Mouse (Mus musculus) frontal cortex, postnatal 25 days (tissue): ENCODE data around the gene Gm28363.
"Not testable (repeated sequence)": the region's sequence is repeated elsewhere in the genome, so short reads cannot be mapped to it uniquely, and the experiment has no call there.

Experiments
- DNase-seq, 2 experiments: peaks; one replicate each; pipeline ENCODE4 v3.0.0; 2022; ENCODE audit warnings: low spot score in 2 of 2

Gm28363 gene

DNA sequence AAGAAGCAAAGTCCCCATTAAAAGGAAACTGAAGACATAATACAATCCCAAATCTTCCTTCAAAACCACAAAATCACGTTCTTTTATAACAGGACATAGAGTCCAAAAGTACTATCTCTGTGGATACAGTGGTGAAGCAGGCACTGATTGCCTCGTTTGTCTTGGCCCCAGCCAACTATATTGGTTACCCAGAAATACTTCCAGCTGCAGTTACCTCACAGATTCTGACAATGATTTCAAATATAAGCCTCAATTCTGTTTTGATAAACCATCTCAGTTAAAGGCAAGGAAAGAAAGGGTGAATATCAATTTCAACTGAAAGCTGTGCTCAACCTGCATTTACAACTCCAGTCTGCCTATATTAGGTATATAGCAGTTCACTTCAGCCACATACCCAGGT, at the start of gene Gm28363:
Gm28363 (plus strand) TSS at position 301 of the 400 bp plus-strand sequence.
- DNase-seq, result not testable (repeated sequence)

DNA sequence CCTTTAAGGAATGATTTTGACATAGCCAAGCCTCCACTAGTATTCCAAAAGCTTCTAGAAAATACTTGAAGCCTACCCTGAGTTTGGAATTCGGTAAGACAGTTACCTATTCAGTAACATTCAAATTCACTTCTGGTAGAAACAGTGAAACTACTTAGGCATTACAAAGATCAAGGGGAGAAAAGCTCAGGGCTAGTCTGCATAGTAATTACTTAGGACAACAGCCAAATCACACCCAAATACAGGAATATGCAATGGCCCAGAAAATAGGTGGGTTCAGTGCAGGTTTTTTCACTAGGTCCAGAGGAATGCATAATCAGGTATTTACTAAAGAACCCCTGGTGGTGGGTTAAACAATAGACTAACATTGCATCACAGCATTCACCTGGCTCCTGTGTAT, 46.7 kb upstream of the Gm28363 start:
- DNase-seq, result not testable (repeated sequence)
